Mouse (Mus musculus) bone marrow macrophage, adult 2 months (primary cell): ENCODE data around the gene 4930512M02Rik.

ENCODE experiments used
- CTCF ChIP-seq: IDR thresholded peaks from 2 replicates; pipeline ENCODE4 v1.5.1; 2012; ENCODE audit warnings: low read depth, mild to moderate bottlenecking, low read length, moderate library complexity
- POLR2A ChIP-seq: IDR thresholded peaks from 2 replicates; pipeline ENCODE4 v1.6.1; 2012; ENCODE audit warnings: mild to moderate bottlenecking, low read depth, low read length, borderline replicate concordance

GRCm38 (mm10) chr11:11545948-11546347 is 81.7 kb downstream of the 4930512M02Rik start:
- TF ChIP-seq CTCF (no peak), POLR2A (no peak)
